Mouse (Mus musculus) inflammation-experienced regulatory T-cells, adult 6 months (primary cell): ENCODE results near the gene Armc7. TPM values are rescaled to one million over a fixed set of nuclear protein-coding genes. Genes with fewer than 3 reads are reported as not detected.

Source experiments
- ATAC-seq: one replicate; pipeline ENCODE4 v1.8.0; 2017
- polyA plus RNA-seq, 3 experiments: library from polyadenylated mRNA; unstranded; fragments of 100-300 nt; shearing (Covaris generic); gene quantifications; one replicate each; pipeline ENCODE4 v1.2.1; 2017

Armc7 gene
- polyA plus RNA-seq, 3 experiments from 2014 or later = 68.2 to 95.6 (median 70.3) TPM

DNA sequence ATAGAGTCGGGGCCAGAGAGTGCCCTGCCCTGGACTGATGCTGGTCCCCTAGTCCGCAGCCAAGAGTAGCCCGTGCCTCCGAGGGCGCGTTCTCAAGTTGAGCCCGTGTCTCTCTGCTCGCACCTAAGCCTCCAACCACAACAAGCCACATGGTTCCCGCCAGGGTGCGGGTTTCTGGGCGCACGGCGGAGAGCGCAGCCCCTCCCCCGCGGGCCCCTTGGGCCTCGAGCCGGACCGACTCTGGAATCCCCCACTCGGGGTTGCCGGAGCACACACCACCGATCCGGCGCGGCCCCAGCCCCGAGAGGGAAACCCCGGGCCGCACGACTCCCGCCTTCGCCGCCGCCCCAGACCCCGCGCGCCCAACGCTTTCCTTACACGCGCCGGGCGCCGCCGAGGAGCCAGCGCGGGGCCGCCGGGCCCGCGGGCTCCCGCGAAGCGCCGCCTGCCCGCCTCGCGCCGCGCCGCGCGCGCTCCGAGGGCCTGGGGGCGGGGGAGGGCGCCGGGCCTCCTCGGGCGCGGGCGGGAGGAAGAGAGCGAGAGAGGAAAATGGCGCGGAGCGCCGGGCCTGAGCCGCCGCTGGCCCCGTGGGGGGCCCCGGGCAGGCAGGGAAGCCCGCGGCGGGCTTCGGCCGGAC lies 60.1 kb downstream of the Armc7 start:
- peak; percentile 44 for ATAC-seq

- ATAC-seq = peak; percentile 79
Measured at GRCm38 (mm10) chr11:115536038-115536681, 60.7 kb downstream of the Armc7 start, which contains the start of gene Sumo2. Gene Sumo2, minus strand, starts transcription at chr11:115536276.

DNA sequence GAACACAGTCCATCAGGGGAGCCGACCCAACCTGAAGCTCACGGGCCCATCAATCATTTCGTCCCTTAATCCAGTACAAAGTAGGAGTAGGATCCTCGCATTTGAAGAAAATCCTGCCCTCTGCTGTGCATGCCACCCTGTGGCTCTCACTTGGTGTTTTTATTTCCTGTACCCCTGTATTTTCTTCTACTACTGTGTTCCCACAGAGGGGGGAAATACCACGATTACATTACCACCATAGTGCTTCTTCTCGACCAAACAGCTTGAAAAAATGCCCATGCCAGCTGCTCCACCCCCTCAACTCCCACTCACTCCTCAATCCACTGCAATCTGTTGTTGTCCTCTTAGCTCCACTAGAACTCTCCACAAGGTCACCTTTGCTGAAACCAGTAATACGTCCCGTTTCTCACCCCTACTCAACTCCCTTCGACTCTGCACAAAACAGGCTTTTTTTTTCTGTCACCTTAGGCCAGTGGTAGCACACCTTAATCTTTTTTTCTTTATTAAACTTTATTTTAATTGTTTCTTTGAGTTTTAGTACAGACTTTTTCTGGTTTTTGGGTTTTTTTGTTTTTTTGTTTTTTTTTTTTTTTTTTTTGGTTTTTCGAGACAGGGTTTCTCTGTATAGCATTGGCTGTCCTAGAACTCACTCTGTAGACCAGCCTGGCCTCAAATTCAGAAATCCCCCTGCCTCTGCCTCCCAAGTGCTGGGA lies 61.5 kb downstream of the Armc7 start:
- ATAC-seq = no peak

DNA sequence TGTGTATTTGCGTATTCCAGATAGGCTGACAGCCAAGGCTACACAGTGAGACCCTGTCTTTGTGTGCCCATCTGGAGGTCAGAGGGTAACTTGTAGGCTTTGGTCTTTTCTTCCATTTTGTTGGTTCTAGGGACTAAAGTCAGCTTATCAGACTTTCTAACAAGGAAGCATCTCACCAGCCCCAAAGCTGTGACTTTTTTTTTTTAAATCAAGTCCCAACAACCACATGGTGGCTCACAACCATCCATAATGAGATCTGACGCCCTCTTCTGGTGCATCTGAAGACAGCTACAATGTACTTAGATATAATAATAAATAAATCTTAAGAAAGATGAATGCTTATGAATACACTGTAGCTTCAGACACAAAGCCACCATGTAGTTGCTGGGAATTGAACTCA lies 62.6 kb downstream of the Armc7 start:
- ATAC-seq = no peak

Other genes starting within 250 kb of the Armc7 start
- gene Grin2c, start 208.4 kb upstream of the Armc7 start, polyA plus RNA-seq = not detected
- 10 to 100 TPM; 20.6 to 26.2 (median 23.7) TPM for gene Fdxr, start 198.6 kb upstream of the Armc7 start, polyA plus RNA-seq
- gene Fads6, start 178.0 kb upstream of the Armc7 start, polyA plus RNA-seq = 1 to 10 TPM in 1 of 3 experiments, under 1 TPM in 2; 0.62 to 1.1 (median 0.78) TPM
- not detected for gene Otop2, start 168.5 kb upstream of the Armc7 start, polyA plus RNA-seq
- gene Ush1g, start 153.6 kb upstream of the Armc7 start, polyA plus RNA-seq = not detected
- gene Otop3, start 140.9 kb upstream of the Armc7 start, polyA plus RNA-seq = not detected
- gene Hid1, start 107.9 kb upstream of the Armc7 start, polyA plus RNA-seq = 1 to 10 TPM; 1.9 to 3.4 (median 2.6) TPM
- not detected for gene Cdr2l, start 93.8 kb upstream of the Armc7 start, polyA plus RNA-seq
- gene Mrpl58, start 71.9 kb upstream of the Armc7 start, polyA plus RNA-seq = 100 to 1,000 TPM; 173 to 208 (median 179) TPM
- gene Atp5h, start 55.7 kb upstream of the Armc7 start, polyA plus RNA-seq = 100 to 1,000 TPM; 696 to 777 (median 721) TPM
- gene Kctd2, start 55.5 kb upstream of the Armc7 start, polyA plus RNA-seq = 10 to 100 TPM in 2 of 3 experiments, 1 to 10 TPM in 1; 5.6 to 15.7 (median 14.9) TPM
- gene Trim80, start 35.1 kb upstream of the Armc7 start, polyA plus RNA-seq = not detected
- gene Slc16a5, start 13.2 kb upstream of the Armc7 start, polyA plus RNA-seq = 1 to 10 TPM; 1.1 to 3.5 (median 2.8) TPM
- gene Nt5c, start 16.2 kb downstream of the Armc7 start, polyA plus RNA-seq = 100 to 1,000 TPM; 242 to 269 (median 245) TPM
- gene Jpt1, start 38.7 kb downstream of the Armc7 start, polyA plus RNA-seq = 100 to 1,000 TPM; 619 to 638 (median 633) TPM
- 100 to 1,000 TPM; 668 to 906 (median 737) TPM for gene Sumo2, start 60.6 kb downstream of the Armc7 start, polyA plus RNA-seq
- gene Nup85, start 88.8 kb downstream of the Armc7 start, polyA plus RNA-seq = 10 to 100 TPM; 46.0 to 56.8 (median 53.8) TPM
- 10 to 100 TPM; 22.9 to 31.7 (median 27.9) TPM for gene Mrps7, start 128.3 kb downstream of the Armc7 start, polyA plus RNA-seq
- 10 to 100 TPM; 24.8 to 36.2 (median 35.0) TPM for gene Gga3, start 128.4 kb downstream of the Armc7 start, polyA plus RNA-seq
- gene Mif4gd, start 137.3 kb downstream of the Armc7 start, polyA plus RNA-seq = 100 to 1,000 TPM; 192 to 274 (median 231) TPM
- 10 to 100 TPM; 69.3 to 87.8 (median 80.1) TPM for gene Slc25a19, start 152.6 kb downstream of the Armc7 start, polyA plus RNA-seq
- 10 to 100 TPM; 31.7 to 35.5 (median 33.8) TPM for gene Grb2, start 232.9 kb downstream of the Armc7 start, polyA plus RNA-seq